Mouse (Mus musculus) layer of hippocampus, postnatal 10 days (tissue): ENCODE measurements at regions not wholly inside any gene's neighbourhood (a gene's known extent, or its start where the extent isn't known, plus 50 kb on each side); places are given as distances from the start of the nearest gene placed in this dataset.

Source experiments
- DNase-seq, 2 experiments: peaks; one replicate each; pipeline ENCODE4 v3.0.0; 2021; ENCODE audit warnings: low spot score in 2 of 2

DNA sequence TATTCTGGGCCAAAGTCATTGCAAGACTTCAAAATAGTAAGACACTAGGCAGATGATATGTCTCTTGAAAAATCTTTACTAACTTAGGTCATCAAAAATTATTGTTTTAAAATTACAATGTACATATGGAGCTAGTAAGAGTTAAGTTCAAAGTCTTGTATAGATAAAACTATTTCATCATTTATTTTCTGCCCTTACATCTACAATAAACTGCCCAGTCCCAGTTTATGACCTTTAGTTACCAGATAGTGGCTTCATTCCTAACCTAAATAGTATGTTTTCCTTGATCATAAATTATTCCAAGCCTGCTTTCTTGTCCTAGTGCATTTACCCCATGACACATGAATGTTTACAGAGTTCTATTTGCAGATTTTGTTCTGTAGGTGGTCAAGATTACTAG, 72.9 kb downstream of the Manea start:
- DNase-seq = no peak

DNA sequence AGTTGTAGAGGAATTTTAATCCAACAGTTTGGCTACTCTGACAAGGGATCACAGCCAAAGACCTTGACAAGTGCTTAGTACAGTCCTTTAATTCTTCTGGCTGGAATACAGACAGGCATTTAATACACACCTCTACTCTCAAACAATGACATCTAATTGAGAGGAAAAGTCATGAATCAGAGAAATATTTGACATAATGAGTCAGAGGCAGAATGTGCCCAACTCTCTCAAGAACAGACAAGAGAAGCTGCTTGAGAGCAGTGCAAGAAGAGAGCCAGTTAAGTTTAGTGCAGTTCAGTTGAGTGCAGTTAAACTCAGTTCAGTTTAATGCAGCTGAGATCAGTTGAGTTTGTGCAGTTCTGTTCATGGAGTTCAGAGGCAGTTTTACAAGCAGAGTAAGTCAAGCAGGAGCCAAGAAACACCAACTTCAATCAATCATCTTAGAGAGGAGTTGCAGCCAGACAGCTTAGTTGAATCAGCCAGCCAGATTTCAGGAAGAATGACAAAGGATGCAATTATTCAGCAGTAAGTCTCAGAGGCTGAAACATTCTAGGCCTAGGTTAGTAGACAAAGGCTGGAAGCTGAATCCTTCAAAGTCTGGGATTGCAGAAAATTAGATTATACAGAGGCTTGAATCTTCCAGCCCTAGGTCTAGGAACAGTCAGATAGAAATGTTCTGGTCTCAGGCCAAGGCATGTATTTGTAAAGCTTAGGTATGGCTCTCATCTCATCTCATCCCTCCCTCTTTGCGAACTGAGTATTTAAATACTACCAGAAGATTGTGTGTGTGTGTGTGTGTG, 87.3 kb downstream of the Manea start:
- no peak for DNase-seq

DNA sequence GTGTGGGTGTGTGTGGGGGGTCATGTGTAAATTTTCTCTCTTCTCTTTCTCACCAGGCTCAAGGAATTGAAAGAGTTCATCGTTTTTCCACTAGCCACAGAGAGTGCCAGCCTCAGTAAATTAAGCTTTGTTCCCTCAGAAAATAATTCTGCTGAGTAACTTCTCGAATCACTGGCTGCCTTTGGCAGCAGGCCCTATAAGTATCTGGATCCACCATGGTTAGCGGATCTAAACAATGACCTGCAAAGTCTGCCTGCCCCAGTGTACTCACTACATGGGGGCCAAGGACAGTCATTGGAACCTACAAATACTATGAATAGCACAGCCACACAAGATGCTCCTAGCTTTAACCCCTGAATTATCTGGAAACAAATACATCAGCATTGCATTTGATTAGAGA, 90.8 kb downstream of the Manea start:
- no peak for DNase-seq

DNA sequence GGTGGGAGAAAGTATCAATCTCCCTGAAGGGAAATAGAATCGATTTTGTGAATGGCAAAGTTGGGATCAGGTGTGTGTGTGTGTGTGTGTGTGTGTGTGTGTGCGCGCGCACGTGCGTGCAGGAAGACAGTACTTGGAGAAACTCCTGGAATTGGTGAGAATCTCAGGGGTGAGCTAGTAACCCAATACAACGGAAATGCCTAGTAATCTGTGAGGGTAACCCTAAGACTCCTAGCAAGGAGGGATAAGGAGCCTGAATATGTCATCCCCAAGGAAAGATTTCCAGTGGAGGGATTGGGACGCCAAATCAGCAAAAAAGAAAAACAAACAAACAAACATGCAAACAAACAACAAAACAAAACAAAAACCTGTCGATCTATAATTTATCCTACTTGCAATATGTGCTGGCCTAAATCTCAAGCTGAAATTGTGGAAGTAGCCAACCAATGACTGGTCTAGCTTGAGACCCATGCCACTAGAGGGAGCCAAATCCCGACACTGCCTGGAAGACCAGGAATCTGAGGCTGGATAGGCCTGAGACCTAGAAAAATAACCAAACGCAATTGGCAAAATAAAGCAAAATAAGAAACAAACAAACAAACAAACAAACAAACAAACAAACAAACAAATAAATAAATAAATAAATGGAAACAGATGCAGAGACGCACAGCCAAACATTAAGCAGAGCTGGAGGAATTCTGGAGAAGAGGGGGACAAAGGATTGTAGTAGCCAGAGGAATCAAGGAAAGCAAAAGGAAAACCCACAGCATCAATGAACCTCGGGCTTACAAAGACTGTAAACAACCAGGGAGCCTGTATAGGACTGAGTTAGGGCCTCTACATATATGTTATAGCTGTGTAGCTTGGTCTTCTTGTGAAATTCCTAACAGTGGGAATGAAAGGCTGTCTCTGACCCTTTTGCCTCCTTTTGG, 98.5 kb downstream of the Manea start:
- peak; percentile 60 to 64 for DNase-seq

DNA sequence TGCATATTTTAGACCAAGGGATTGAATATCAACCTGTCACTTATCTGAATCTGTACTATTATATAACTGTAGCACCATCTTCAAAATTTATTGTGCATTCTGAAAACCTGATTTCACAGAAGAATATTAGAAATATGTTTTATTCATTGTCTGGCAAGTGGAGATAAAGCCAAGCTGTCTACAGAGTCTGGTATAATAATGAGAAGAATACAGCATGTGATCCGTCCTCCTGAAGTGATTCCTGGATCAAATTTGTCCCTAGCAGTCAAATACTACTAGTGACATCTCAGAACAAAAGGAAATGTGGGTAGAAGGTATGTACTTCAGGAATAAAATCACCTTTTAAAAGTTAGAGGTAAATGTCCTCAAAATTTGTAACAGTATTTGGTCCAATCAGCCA, 123.4 kb downstream of the Manea start:
- DNase-seq = no peak
